Mouse (Mus musculus) urinary bladder, postnatal 4 days (tissue): ENCODE results near the gene Smyd3.

Experiments used
- DNase-seq, 2 experiments: peaks; one replicate each; pipeline ENCODE4 v3.0.0; 2021 to 2022; ENCODE audit warnings: low spot score in 2 of 2

The Smyd3 gene

GRCm38 (mm10) chr1:179231777-179232661 lies 285.8 kb downstream of the Smyd3 start:
- DNase-seq, result peak; percentile 31 to 73

GRCm38 (mm10) chr1:179229515-179229914 lies 288.3 kb downstream of the Smyd3 start:
- no peak for DNase-seq

GRCm38 (mm10) chr1:179220290-179220689 lies 297.6 kb downstream of the Smyd3 start:
- no peak for DNase-seq

GRCm38 (mm10) chr1:179218061-179218460 lies 299.8 kb downstream of the Smyd3 start:
- DNase-seq, result no peak

- DNase-seq, result no peak
Measured at GRCm38 (mm10) chr1:179217036-179217435, 300.8 kb downstream of the Smyd3 start.

- DNase-seq, result no peak
Measured at GRCm38 (mm10) chr1:179213381-179213780, 304.5 kb downstream of the Smyd3 start.

GRCm38 (mm10) chr1:179212295-179212694 lies 305.5 kb downstream of the Smyd3 start:
- no peak for DNase-seq

GRCm38 (mm10) chr1:179211313-179211712 lies 306.5 kb downstream of the Smyd3 start:
- no peak for DNase-seq

GRCm38 (mm10) chr1:179207846-179208595 lies 309.8 kb downstream of the Smyd3 start:
- DNase-seq, result no peak

- no peak for DNase-seq
Measured at GRCm38 (mm10) chr1:179207180-179207741, 310.6 kb downstream of the Smyd3 start.

GRCm38 (mm10) chr1:179198517-179199200 lies 319.2 kb downstream of the Smyd3 start:
- DNase-seq, result no peak

GRCm38 (mm10) chr1:179197821-179198516 lies 319.9 kb downstream of the Smyd3 start:
- DNase-seq, result no peak

GRCm38 (mm10) chr1:179197156-179197555 lies 320.7 kb downstream of the Smyd3 start:
- DNase-seq, result no peak

GRCm38 (mm10) chr1:179196422-179196821 lies 321.4 kb downstream of the Smyd3 start:
- DNase-seq, result no peak

GRCm38 (mm10) chr1:179192781-179193180 lies 325.1 kb downstream of the Smyd3 start:
- DNase-seq, result no peak

GRCm38 (mm10) chr1:179190837-179191236 lies 327.0 kb downstream of the Smyd3 start:
- no peak for DNase-seq

- DNase-seq, result no peak
Measured at GRCm38 (mm10) chr1:179187171-179187570, 330.7 kb downstream of the Smyd3 start.

GRCm38 (mm10) chr1:179184631-179185030 lies 333.2 kb downstream of the Smyd3 start:
- DNase-seq, result no peak

- DNase-seq, result no peak
Measured at GRCm38 (mm10) chr1:179183499-179183898, 334.3 kb downstream of the Smyd3 start.

GRCm38 (mm10) chr1:179180546-179180945 lies 337.3 kb downstream of the Smyd3 start:
- no peak for DNase-seq
